Mouse (Mus musculus) gastrocnemius, adult 18-20 months (tissue): ENCODE measurements around the gene Capn8. TPM values are rescaled to one million over a fixed set of nuclear protein-coding genes. Genes with fewer than 3 reads are reported as not detected.

ENCODE experiments used
- DNase-seq: peaks from one replicate; pipeline ENCODE4 v3.0.0; 2021; ENCODE audit warnings: low spot score
- total RNA-seq, 2 experiments: library from RNA; stranded (reverse); gene quantifications; 2 replicates each; pipeline ENCODE4 v1.2.3; 2021

Capn8 gene
- total RNA-seq, 2 experiments from 2014 or later: not detected

- no peak for DNase-seq
Observed at GRCm38 (mm10) chr1:182671343-182671624, 106.5 kb downstream of the Capn8 start.

GRCm38 (mm10) chr1:182675346-182675745 is 110.5 kb downstream of the Capn8 start:
- DNase-seq: no peak

- no peak for DNase-seq
Observed at GRCm38 (mm10) chr1:182678151-182678550, 113.3 kb downstream of the Capn8 start.

GRCm38 (mm10) chr1:182679169-182679568 is 114.4 kb downstream of the Capn8 start:
- no peak for DNase-seq

- DNase-seq: no peak
Observed at GRCm38 (mm10) chr1:182679582-182679981, 114.8 kb downstream of the Capn8 start.

Other genes with a start within 250 kb of the Capn8 start
- 10 to 100 TPM; 21.0 to 22.1 TPM for gene Fbxo28, start 223.4 kb upstream of the Capn8 start, total RNA-seq
- 10 to 100 TPM in 1 of 2 experiments, 1 to 10 TPM in 1; 9.1 to 10.7 TPM for gene Trp53bp2, start 155.8 kb upstream of the Capn8 start, total RNA-seq
- gene Capn2, start 47.4 kb upstream of the Capn8 start, total RNA-seq: 10 to 100 TPM; 50.2 to 54.2 TPM
- not detected for gene Ccdc185, start 184.2 kb downstream of the Capn8 start, total RNA-seq
- gene Susd4, start 198.9 kb downstream of the Capn8 start, total RNA-seq: under 1 TPM; 0.18 to 0.62 TPM